Mouse (Mus musculus) MEL (cell line): ENCODE results near the gene Spsb1. TPM values are rescaled to one million over a fixed set of nuclear protein-coding genes. Genes with fewer than 3 reads are reported as not detected.

Source experiments
- DNase-seq: peaks from one replicate; pipeline ENCODE4 v3.0.0; 2011; ENCODE audit warnings: low read depth, low spot score
- H3K27ac ChIP-seq: 2 replicates; pipeline ENCODE4 v1.5.1; 2012; ENCODE audit warnings: low read depth, mild to moderate bottlenecking, control low read depth, low read length, moderate library complexity; ENCODE audit not compliant: control insufficient read depth
- H3K27me3 ChIP-seq, 2 experiments: fragments of 150-350 bp in 1 of 2; sonication (generic) in 1 of 2; 2 replicates each; pipeline ENCODE4 v1.6.1; 2012; ENCODE audit warnings: low read length in 2 of 2, mild to moderate bottlenecking in 2 of 2, improper control_type of control experiment in 1 of 2, moderate library complexity in 1 of 2; ENCODE audit not compliant: insufficient read depth in 2 of 2, control insufficient read depth in 1 of 2
- H3K36me3 ChIP-seq, 2 experiments: 2 replicates each; pipeline ENCODE4 v1.6.1; 2012 to 2014; ENCODE audit warnings: low read length in 2 of 2, improper control_type of control experiment in 1 of 2, inconsistent platforms in 1 of 2, mild to moderate bottlenecking in 1 of 2; ENCODE audit not compliant: insufficient read depth in 2 of 2, control insufficient read depth in 1 of 2
- H3K4me1 ChIP-seq, 2 experiments: fragments of 150-350 bp in 1 of 2; sonication (generic) in 1 of 2; 2 replicates each; pipeline ENCODE4 v1.6.1; 2012; ENCODE audit warnings: low read length in 2 of 2, improper control_type of control experiment in 1 of 2, mild to moderate bottlenecking in 1 of 2; ENCODE audit not compliant: insufficient read depth in 2 of 2, control insufficient read depth in 1 of 2
- H3K4me3 ChIP-seq, 2 experiments: fragments of 150-350 bp in 1 of 2; sonication (generic) in 1 of 2; 2 replicates each; pipeline ENCODE4 v1.5.1; 2012; ENCODE audit warnings: low read depth in 2 of 2, low read length in 2 of 2, mild to moderate bottlenecking in 2 of 2, moderate library complexity in 2 of 2, control low read depth in 1 of 2, improper control_type of control experiment in 1 of 2; ENCODE audit not compliant: control insufficient read depth in 1 of 2, insufficient read depth in 1 of 2
- H3K79me2 ChIP-seq: 2 replicates; pipeline ENCODE4 v1.6.1; 2012; ENCODE audit warnings: mild to moderate bottlenecking, low read length, moderate library complexity; ENCODE audit not compliant: control insufficient read depth, poor library complexity, insufficient read depth
- H3K9ac ChIP-seq: 2 replicates; pipeline ENCODE4 v1.6.1; 2012; ENCODE audit warnings: low read depth, mild to moderate bottlenecking, control low read depth, low read length, moderate library complexity; ENCODE audit not compliant: control insufficient read depth, poor library complexity, severe bottlenecking
- H3K9me3 ChIP-seq: fragments of 150-350 bp; sonication (generic); replicated peaks from 2 replicates; pipeline ENCODE4 v1.6.1; 2012; ENCODE audit warnings: mild to moderate bottlenecking, low read length, improper control_type of control experiment, moderate library complexity; ENCODE audit not compliant: insufficient read depth
- CHD2 ChIP-seq: IDR thresholded peaks from 2 replicates; pipeline ENCODE4 v1.6.1; 2011; ENCODE audit warnings: low read length, improper control_type of control experiment
- ETS1 ChIP-seq: IDR thresholded peaks from 2 replicates; pipeline ENCODE4 v1.6.1; 2012; ENCODE audit warnings: low read depth, mild to moderate bottlenecking, inconsistent platforms, low read length, improper control_type of control experiment, moderate library complexity
- GABPA ChIP-seq: IDR thresholded peaks from 2 replicates; pipeline ENCODE4 v1.6.1; 2012; ENCODE audit warnings: low read depth, mild to moderate bottlenecking, inconsistent platforms, low read length, improper control_type of control experiment, moderate library complexity
- GATA1 ChIP-seq: IDR thresholded peaks from 2 replicates; pipeline ENCODE4 v1.6.1; 2011; ENCODE audit warnings: low read depth, low read length, improper control_type of control experiment
- HCFC1 ChIP-seq: IDR thresholded peaks from 2 replicates; pipeline ENCODE4 v1.6.1; 2012; ENCODE audit warnings: low read depth, mild to moderate bottlenecking, inconsistent platforms, low read length, improper control_type of control experiment, moderate library complexity
- KAT2A ChIP-seq: conservative IDR thresholded peaks from 2 replicates; pipeline ENCODE4 v1.6.1; 2012; ENCODE audit warnings: low read depth, low read length, improper control_type of control experiment, inconsistent platforms
- MAX ChIP-seq: IDR thresholded peaks from 2 replicates; pipeline ENCODE4 v1.6.1; 2011; ENCODE audit warnings: low read length, improper control_type of control experiment
- MXI1 ChIP-seq: IDR thresholded peaks from 2 replicates; pipeline ENCODE4 v1.6.1; 2011; ENCODE audit warnings: mild to moderate bottlenecking, low read depth, low read length, improper control_type of control experiment
- MYC ChIP-seq: IDR thresholded peaks from 2 replicates; pipeline ENCODE4 v1.6.1; 2011; ENCODE audit warnings: low read depth, mild to moderate bottlenecking, low read length, improper control_type of control experiment, moderate library complexity
- NELFE ChIP-seq: IDR thresholded peaks from 2 replicates; pipeline ENCODE4 v1.6.1; 2011; ENCODE audit warnings: low read depth, low read length, improper control_type of control experiment
- NRF1 ChIP-seq: IDR thresholded peaks from 2 replicates; pipeline ENCODE4 v1.6.1; 2014; ENCODE audit warnings: low read depth, mild to moderate bottlenecking, inconsistent platforms, low read length, improper control_type of control experiment, moderate library complexity; ENCODE audit not compliant: poor library complexity, insufficient read depth, severe bottlenecking
- POLR2AphosphoS5 ChIP-seq: IDR thresholded peaks from 2 replicates; pipeline ENCODE4 v1.6.1; 2012; ENCODE audit warnings: low read depth, borderline replicate concordance, mild to moderate bottlenecking, inconsistent platforms, low read length, moderate library complexity, mixed read lengths
- RAD21 ChIP-seq: IDR thresholded peaks from 2 replicates; pipeline ENCODE4 v1.6.1; 2011; ENCODE audit warnings: mild to moderate bottlenecking, low read depth, low read length, improper control_type of control experiment
- SMC3 ChIP-seq: IDR thresholded peaks from 2 replicates; pipeline ENCODE4 v1.6.1; 2011; ENCODE audit warnings: low read depth, low read length, improper control_type of control experiment
- TAL1 ChIP-seq: IDR thresholded peaks from 2 replicates; pipeline ENCODE4 v1.6.1; 2012; ENCODE audit warnings: mild to moderate bottlenecking, inconsistent platforms, low read length, moderate library complexity, mixed read lengths
- TBP ChIP-seq: IDR thresholded peaks from 2 replicates; pipeline ENCODE4 v1.8.0; 2011; ENCODE audit warnings: low read depth, low read length, improper control_type of control experiment
- UBTF ChIP-seq: IDR thresholded peaks from 2 replicates; pipeline ENCODE4 v1.6.1; 2012; ENCODE audit warnings: low read depth, mild to moderate bottlenecking, inconsistent platforms, low read length, improper control_type of control experiment, moderate library complexity, borderline replicate concordance; ENCODE audit not compliant: insufficient read depth
- USF1 ChIP-seq: IDR thresholded peaks from 2 replicates; pipeline ENCODE4 v1.6.1; 2014; ENCODE audit warnings: low read depth, mild to moderate bottlenecking, inconsistent platforms, low read length, improper control_type of control experiment, moderate library complexity
- ZC3H11A ChIP-seq: IDR thresholded peaks from 2 replicates; pipeline ENCODE4 v1.6.1; 2012; ENCODE audit warnings: low read depth, mild to moderate bottlenecking, inconsistent platforms, low read length, improper control_type of control experiment
- polyA plus RNA-seq, 2 experiments: library from polyadenylated mRNA; stranded (reverse) in 1 of 2; unstranded in 1 of 2; fragments of >175 nt in 1 of 2; fragments of >200 nt in 1 of 2; gene quantifications; 2 replicates each; pipeline versions ENCODE4 v1.2.1 to v1.2.4; 2012; ENCODE audit warnings: low replicate concordance in 2 of 2, low read depth in 1 of 2; ENCODE audit not compliant: insufficient read length in 2 of 2, insufficient read depth in 1 of 2, missing spikeins in 1 of 2
- total RNA-seq: library from RNA; depleted of rRNA; stranded (reverse); fragments of 300-350 nt; gene quantifications from 2 replicates; pipeline ENCODE4 v1.2.3, GENCODE M21; 2012

Spsb1 gene
- total and polyA plus RNA-seq, 3 experiments, result 0.12 to 0.25 TPM; not detected in 1

DNA sequence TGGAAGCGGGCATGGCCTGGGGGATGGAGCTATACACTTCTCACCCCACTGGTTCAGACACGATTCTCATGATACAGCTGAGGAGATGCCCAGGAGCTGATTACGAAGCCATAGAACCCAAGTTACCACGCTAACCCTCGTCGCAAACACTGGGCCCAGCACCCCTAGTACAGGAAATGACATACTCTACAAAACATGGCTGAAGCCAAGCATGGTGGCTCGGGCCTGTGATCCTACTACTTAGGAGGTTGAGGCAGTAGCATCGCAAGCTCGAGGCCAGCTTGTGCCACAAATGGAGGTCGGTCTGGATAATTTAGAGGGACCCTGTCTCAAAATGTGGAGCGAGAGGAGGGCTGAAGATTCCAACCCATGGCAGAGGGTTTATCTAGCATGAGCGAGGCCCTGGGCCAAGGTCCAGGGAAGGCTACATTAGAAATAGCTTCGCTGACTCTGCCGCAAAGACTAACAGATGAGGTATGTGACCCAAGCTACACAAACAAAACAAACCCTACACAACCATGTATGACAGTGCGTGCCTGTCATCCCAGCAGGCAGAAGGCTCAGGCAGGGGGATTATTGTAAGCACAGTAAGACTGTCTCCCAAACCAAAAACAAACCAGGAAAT is 45.2 kb upstream of the Spsb1 start:
- Histone ChIP-seq H3K27me3 (no peaks in the 10 kb centered on the region), H3K4me3 (no peak overlapping the region), H3K4me1 (peaks cover 6 to 18% of the 10 kb centered on the region in 2 experiments; a peak in 3 of 4 replicates), H3K79me2 (0 out of 2 replicates have a peak, but pooled peaks cover 4% of the 10 kb centered on the region), H3K36me3 (peaks cover 0 to 14% of the 10 kb centered on the region in 2 experiments; a peak in 2 of 4 replicates), H3K27ac (no peak overlapping the region), H3K9me3 (no peaks in the 10 kb centered on the region), H3K9ac (no peak overlapping the region)
- TF ChIP-seq ETS1 (no peak), UBTF (no peak), NELFE (no peak), SMC3 (no peak), NRF1 (no peak)
- DNase-seq, result no peak

DNA sequence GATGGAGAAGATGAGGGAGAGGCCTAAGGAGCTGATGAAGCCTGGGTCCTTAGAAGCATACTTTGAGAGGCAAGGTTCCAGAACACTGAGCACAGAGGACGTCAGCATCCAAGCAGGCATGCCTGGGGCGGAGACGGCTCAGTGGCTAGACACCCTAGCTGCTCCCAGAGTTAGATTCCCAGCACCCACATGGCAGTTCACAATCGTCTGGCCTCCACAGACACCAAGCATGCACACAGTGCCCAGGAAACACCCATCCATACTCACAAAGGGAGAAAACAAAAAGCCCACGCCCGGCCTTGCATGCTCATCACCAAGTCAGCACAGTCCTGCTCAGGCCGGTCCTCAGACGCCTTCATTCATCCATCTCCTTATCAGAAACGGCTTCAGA is 44.7 kb upstream of the Spsb1 start:
- Histone ChIP-seq H3K9ac (no peak overlapping the region), H3K27me3 (no peaks in the 10 kb centered on the region), H3K36me3 (peaks cover 0 to 14% of the 10 kb centered on the region in 2 experiments; a peak in 2 of 4 replicates), H3K9me3 (no peaks in the 10 kb centered on the region), H3K79me2 (0 out of 2 replicates have a peak, but pooled peaks cover 4% of the 10 kb centered on the region), H3K4me3 (no peak overlapping the region), H3K4me1 (peaks cover 6 to 18% of the 10 kb centered on the region in 2 experiments; a peak in 3 of 4 replicates), H3K27ac (no peak overlapping the region)
- no peak for DNase-seq
- TF ChIP-seq USF1 (no peak), NELFE (no peak), KAT2A (no peak), SMC3 (no peak), TBP (no peak), CHD2 (no peak), MYC (no peak), HCFC1 (no peak), RAD21 (no peak), ZC3H11A (no peak), GABPA (no peak), GATA1 (no peak), POLR2AphosphoS5 (no peak), NRF1 (no peak), TAL1 (no peak), MAX (no peak), MXI1 (no peak)
